Mouse (Mus musculus): ENCODE measurements at regions not wholly inside any gene's neighbourhood (a gene's known extent, or its start where the extent isn't known, plus 50 kb on each side); places are given as distances from the start of the nearest gene placed in this dataset.

DNA sequence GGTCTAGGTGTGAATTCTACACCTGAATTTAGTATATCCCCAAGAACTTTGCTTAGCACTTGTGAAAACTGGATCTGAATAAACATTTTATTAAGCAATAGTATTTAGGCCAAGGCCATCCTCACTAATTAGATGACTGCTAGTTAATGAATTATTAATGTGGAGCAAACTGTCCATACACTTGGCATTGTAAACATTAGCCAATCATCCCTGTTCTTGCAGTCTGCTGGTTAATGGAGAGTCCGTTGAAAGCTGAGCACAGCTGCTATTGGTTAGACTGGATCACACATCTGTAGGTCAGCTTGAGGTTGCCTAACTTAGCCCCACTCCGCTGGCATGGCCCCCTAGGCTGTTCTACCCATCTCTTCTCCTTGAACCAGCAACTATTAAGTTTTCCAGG is 826.2 kb upstream of the 4930452B06Rik start:
- no peak overlapping the region for H3K4me3 ChIP-seq
- H3K4me2 ChIP-seq (replicated peaks) = no peak overlapping the region
- no peaks in the 10 kb centered on the region for H3K27me3 ChIP-seq
- no peaks in the 10 kb centered on the region for H3K4me1 ChIP-seq
- H3K9me3 ChIP-seq = no peaks in the 10 kb centered on the region
- ATAC-seq (ENCODE audit: low FRiP score, low read depth) = no peak
- 78% methylated on average over 2 of the region's 2 CpGs for WGBS
- H3K36me3 ChIP-seq = no peaks in the 10 kb centered on the region
- H3K27ac ChIP-seq (replicated peaks) = no peak overlapping the region
- no peak overlapping the region for H3K9ac ChIP-seq (replicated peaks)

DNA sequence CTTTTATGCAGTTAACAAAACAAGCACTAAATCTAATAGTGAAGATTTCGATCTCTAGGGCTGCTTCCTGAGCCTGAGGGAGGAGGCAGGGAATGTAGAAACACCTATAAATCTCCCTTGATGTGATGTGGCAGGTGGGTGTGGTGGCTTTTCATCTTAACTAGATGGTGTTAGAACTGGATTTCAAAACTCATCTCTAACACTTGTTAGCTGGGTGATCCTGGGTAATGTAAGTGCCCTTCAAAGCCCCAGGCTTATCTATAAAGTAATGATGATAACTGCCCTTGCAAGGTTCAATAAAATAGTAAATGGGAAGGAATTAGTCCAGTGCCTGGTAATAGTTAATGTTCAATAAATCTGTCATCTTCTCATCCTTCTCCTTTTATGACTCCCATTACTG is 822.5 kb upstream of the 4930452B06Rik start:
- no peak overlapping the region for H3K4me3 ChIP-seq
- H3K4me1 ChIP-seq = no peaks in the 10 kb centered on the region
- no peak overlapping the region for H3K9ac ChIP-seq (replicated peaks)
- ATAC-seq (ENCODE audit: low FRiP score, low read depth) = no peak
- no peak overlapping the region for H3K4me2 ChIP-seq (replicated peaks)
- H3K27me3 ChIP-seq = no peaks in the 10 kb centered on the region
- 66% methylated on average over 1 of the region's 1 CpGs for WGBS
- H3K27ac ChIP-seq (replicated peaks) = no peak overlapping the region
- H3K9me3 ChIP-seq = no peaks in the 10 kb centered on the region
- H3K36me3 ChIP-seq = no peaks in the 10 kb centered on the region

DNA sequence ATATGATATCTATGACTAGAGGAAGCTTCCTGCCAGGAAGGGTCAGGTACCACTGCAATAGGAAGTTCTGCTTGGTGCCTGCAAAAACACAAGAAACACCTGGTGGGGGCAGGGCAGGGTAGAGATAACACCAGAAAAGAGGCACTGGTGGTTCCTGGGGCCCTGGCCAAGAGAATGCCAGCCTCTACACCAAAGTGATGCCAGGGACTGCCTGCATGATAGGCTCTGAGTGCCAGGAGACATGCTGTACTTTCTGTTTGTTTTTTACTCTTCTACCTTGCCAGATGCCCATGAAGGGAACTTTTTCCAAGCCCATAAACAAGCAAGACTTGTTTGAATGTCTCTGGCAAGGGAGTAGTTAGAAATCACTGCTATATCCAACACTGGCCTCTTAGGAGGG is 812.9 kb upstream of the 4930452B06Rik start:
- no peaks in the 10 kb centered on the region for H3K36me3 ChIP-seq
- H3K4me2 ChIP-seq (replicated peaks) = no peak overlapping the region
- no peaks in the 10 kb centered on the region for H3K9me3 ChIP-seq
- H3K4me1 ChIP-seq = no peaks in the 10 kb centered on the region
- H3K9ac ChIP-seq (replicated peaks) = no peak overlapping the region
- no peak for ATAC-seq (ENCODE audit: low FRiP score, low read depth)
- no peaks in the 10 kb centered on the region for H3K27me3 ChIP-seq
- H3K4me3 ChIP-seq = no peak overlapping the region
- H3K27ac ChIP-seq (replicated peaks) = no peak overlapping the region

DNA sequence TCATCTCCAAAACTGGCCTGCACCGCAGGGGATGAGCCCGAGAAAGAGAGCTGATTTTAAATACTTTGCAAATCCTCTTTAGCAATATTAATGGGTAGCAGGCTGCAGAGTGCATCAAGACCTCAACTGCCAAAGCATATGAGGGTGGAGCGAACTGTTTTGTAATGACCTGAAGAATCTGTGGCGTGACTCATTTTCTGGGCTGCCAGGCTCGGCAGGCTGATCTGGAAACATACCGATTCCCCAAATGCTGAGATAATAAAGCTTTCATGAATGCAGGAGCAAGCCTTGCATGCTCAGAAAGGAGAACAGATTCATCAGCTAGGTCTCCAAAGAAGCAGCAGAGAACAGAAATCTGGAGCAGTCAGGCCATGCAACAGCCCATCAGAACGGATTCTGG is 809.1 kb upstream of the 4930452B06Rik start:
- WGBS = 68% methylated on average over 7 of the region's 7 CpGs
- Histone ChIP-seq H3K27me3 (no peaks in the 10 kb centered on the region), H3K4me3 (no peak overlapping the region), H3K27ac (replicated peaks) (no peak overlapping the region), H3K9me3 (no peaks in the 10 kb centered on the region), H3K4me2 (replicated peaks) (no peak overlapping the region), H3K36me3 (no peaks in the 10 kb centered on the region), H3K4me1 (no peaks in the 10 kb centered on the region), H3K9ac (replicated peaks) (no peak overlapping the region)
- ATAC-seq (ENCODE audit: low FRiP score, low read depth) = no peak

DNA sequence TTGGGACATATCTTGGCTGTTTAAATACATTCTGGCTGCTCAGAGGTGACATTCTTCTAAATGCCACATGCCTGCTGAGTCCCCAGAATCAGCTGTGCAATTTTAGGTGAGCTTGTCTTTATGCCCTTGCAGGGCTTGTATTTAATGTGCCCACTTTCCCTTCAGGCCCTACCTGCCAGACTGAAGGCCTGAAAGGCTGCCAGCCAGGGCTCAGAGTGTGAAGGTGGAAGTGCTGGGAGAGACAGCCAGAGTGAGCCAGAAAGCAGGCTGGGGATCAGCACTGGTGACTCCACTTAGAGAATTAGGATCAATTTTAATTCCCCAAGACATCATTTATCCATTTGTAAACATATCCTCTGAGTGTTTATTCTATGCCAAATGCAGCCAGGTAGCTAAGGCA is 803.6 kb upstream of the 4930452B06Rik start:
- Histone ChIP-seq H3K36me3 (no peaks in the 10 kb centered on the region), H3K9me3 (no peaks in the 10 kb centered on the region), H3K4me3 (no peak overlapping the region), H3K27ac (replicated peaks) (no peak overlapping the region), H3K27me3 (no peaks in the 10 kb centered on the region), H3K9ac (replicated peaks) (no peak overlapping the region), H3K4me2 (replicated peaks) (no peak overlapping the region), H3K4me1 (no peaks in the 10 kb centered on the region)
- ATAC-seq (ENCODE audit: low FRiP score, low read depth) = no peak

DNA sequence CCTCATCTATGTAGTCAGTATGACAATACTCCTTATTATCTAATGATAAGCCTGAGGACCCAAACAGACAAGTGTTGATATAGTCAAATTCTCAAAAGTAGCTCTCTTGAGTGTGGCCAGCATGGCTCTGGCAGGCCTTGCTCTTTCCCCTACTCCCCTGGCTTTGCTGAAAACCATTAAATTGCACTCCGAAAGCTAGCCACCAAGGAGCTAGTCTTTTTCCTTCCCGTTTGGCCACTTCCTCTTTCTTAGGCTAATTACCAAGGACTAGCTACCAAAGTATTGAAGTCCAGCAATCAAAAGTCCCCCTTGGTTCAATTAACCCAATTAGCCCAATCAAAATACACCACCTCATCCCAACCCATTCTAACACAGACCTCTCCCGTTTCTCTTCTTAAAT is 802.6 kb upstream of the 4930452B06Rik start:
- Histone ChIP-seq H3K36me3 (no peaks in the 10 kb centered on the region), H3K4me3 (no peak overlapping the region), H3K4me1 (no peaks in the 10 kb centered on the region), H3K27ac (replicated peaks) (no peak overlapping the region), H3K9me3 (no peaks in the 10 kb centered on the region), H3K9ac (replicated peaks) (no peak overlapping the region), H3K27me3 (no peaks in the 10 kb centered on the region), H3K4me2 (replicated peaks) (no peak overlapping the region)
- 74% methylated on average over 3 of the region's 3 CpGs for WGBS
- ATAC-seq (ENCODE audit: low FRiP score, low read depth) = no peak

DNA sequence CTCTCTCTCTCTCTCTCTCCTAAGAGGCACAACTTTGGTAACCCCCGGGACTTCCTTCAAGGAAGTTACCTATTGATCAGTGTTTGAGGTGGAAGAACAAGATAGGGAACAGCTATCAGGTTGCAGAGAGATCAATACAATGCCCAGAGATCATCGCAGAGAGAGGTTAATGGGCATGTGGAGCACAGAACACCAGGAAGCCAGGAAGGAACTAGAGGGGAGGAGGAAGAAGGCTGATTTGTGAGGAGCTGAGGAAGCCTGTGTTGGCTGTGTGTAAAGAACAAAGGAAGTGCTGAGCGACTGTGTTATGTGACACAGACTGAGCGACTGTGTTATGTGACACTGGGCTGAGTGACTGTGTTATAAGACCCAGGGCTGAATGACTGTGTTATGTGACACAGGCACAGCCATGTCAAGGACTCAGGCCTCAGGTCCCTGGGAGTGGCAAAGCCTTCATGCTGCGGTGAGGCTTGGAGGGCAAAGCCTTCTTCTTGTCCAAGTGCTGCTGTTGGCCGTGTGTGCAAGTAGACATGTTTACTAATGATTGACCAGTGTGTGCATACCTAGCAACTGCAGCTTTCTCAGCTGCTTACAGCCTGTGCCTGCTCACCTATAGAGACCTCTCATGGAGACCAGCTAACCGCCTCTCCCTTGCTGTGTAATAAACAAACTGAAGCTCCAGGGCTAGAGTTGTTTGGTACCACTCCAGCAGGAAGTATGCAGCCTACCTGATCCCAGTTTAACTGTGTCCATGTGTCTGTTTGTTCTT is 801.8 kb upstream of the 4930452B06Rik start:
- no peak for ATAC-seq (ENCODE audit: low FRiP score, low read depth)
- Histone ChIP-seq H3K9me3 (no peaks in the 10 kb centered on the region), H3K4me3 (no peak overlapping the region), H3K27me3 (no peaks in the 10 kb centered on the region), H3K36me3 (no peaks in the 10 kb centered on the region), H3K4me2 (replicated peaks) (no peak overlapping the region), H3K4me1 (no peaks in the 10 kb centered on the region), H3K9ac (replicated peaks) (no peak overlapping the region), H3K27ac (replicated peaks) (no peak overlapping the region)
- WGBS = 74% methylated on average over 7 of the region's 7 CpGs

DNA sequence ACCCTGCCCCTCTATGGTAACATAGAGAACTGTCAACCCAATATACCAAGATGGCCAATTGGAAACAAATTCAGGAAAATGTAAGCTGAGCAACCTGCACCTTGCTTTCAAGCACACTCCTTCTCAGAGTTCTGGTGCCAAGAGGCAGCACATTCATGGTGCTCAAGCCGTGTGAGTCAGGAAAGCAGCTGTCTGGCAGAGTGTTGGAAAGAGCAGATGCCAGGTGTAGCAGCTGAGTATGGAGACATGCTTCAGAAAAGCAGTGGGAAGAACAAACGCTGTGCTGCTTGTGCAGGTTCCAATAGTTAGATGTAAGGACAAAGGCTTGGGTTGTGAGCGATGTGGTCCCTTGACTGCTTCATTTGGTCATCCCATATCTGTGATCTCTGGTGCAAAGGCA is 794.0 kb upstream of the 4930452B06Rik start:
- H3K9ac ChIP-seq (replicated peaks) = no peak overlapping the region
- no peak overlapping the region for H3K27ac ChIP-seq (replicated peaks)
- no peaks in the 10 kb centered on the region for H3K4me1 ChIP-seq
- no peak overlapping the region for H3K4me2 ChIP-seq (replicated peaks)
- H3K27me3 ChIP-seq = no peaks in the 10 kb centered on the region
- 95% methylated on average over 3 of the region's 3 CpGs for WGBS
- H3K36me3 ChIP-seq = no peaks in the 10 kb centered on the region
- no peaks in the 10 kb centered on the region for H3K9me3 ChIP-seq
- no peak overlapping the region for H3K4me3 ChIP-seq
- ATAC-seq (ENCODE audit: low FRiP score, low read depth) = no peak

DNA sequence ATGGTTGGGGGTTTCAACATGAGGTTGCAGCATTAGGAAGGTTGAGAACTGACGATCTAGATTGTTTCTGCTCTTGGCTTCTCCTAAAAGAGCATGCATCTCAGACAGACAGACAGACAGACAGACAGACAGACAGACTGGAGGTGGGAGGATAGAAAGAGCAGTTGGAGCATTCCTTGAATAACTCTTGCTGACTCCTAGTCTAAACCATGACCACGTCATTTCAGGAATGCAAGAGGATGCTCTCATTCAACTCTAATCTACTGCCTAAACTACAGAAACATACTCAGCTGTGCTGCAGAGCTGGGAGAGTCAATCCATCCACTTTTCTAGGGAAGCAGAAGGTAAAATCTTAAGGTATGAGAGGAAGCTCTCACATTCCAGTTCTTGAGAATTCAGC is 792.8 kb upstream of the 4930452B06Rik start:
- no peak overlapping the region for H3K4me3 ChIP-seq
- H3K9me3 ChIP-seq = no peaks in the 10 kb centered on the region
- WGBS = 79% methylated on average over 2 of the region's 2 CpGs
- no peaks in the 10 kb centered on the region for H3K36me3 ChIP-seq
- H3K4me2 ChIP-seq (replicated peaks) = no peak overlapping the region
- no peak overlapping the region for H3K27ac ChIP-seq (replicated peaks)
- ATAC-seq (ENCODE audit: low FRiP score, low read depth) = no peak
- H3K4me1 ChIP-seq = no peaks in the 10 kb centered on the region
- H3K27me3 ChIP-seq = no peaks in the 10 kb centered on the region
- no peak overlapping the region for H3K9ac ChIP-seq (replicated peaks)

DNA sequence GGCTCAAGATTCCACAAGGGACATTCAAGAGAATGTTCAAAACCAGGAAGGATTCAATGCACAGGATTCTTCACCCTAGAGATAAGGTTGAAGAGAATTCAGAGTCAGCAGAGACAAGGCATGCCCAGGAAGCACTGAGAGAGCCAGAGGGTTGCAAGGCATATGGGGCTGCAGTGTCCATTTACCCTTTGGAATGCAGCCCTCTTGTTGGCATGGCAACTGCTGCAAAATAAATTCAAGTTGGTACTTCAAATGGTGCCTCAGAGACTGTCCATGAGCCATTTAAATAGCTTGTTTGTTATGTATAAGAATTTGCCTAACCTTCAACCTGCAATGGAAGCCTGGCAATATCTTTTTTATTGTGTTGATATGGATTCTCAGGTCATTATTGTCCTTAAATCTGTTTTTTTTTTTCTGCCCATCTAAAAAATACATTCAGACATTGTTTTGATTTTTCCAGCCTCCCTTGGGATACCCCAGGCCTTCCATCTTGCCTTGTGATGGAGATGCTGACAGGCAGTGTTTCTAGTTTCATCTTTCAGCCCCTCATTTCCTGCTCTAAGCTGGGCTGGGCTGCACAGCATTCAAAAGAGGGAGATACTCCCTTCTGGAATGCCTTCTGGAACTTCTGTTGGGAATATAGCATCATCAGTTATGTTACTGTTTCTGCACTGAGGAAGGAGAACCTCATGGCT is 791.9 kb upstream of the 4930452B06Rik start:
- Histone ChIP-seq H3K9ac (replicated peaks) (no peak overlapping the region), H3K27me3 (no peaks in the 10 kb centered on the region), H3K9me3 (no peaks in the 10 kb centered on the region), H3K36me3 (no peaks in the 10 kb centered on the region), H3K4me1 (no peaks in the 10 kb centered on the region), H3K27ac (replicated peaks) (no peak overlapping the region), H3K4me2 (replicated peaks) (no peak overlapping the region), H3K4me3 (no peak overlapping the region)
- no peak for ATAC-seq (ENCODE audit: low FRiP score, low read depth)

DNA sequence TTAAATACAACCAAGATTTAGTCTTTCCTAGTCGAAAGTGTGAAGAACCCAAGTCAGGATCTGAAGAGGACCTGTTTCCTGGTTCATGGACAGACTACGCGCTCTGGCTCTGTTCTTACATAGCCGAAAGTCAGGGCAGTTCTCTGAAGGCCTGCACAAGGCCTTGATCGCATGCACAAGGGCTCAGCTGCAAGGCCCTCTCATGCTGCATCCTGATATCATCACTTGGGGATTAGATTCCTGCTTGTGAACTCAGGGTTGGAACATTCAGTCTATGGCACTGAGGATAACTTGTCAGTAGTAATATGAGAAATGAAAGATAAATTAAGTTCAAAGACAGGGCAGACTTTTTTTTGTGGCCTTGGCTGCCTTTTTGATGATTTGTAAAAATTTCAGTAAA is 789.9 kb upstream of the 4930452B06Rik start:
- no peaks in the 10 kb centered on the region for H3K4me1 ChIP-seq
- H3K27me3 ChIP-seq = no peaks in the 10 kb centered on the region
- no peak for ATAC-seq (ENCODE audit: low FRiP score, low read depth)
- no peak overlapping the region for H3K4me2 ChIP-seq (replicated peaks)
- WGBS = 91% methylated on average over 5 of the region's 5 CpGs
- H3K27ac ChIP-seq (replicated peaks) = no peak overlapping the region
- no peak overlapping the region for H3K9ac ChIP-seq (replicated peaks)
- H3K9me3 ChIP-seq = no peaks in the 10 kb centered on the region
- H3K4me3 ChIP-seq = no peak overlapping the region
- H3K36me3 ChIP-seq = no peaks in the 10 kb centered on the region

DNA sequence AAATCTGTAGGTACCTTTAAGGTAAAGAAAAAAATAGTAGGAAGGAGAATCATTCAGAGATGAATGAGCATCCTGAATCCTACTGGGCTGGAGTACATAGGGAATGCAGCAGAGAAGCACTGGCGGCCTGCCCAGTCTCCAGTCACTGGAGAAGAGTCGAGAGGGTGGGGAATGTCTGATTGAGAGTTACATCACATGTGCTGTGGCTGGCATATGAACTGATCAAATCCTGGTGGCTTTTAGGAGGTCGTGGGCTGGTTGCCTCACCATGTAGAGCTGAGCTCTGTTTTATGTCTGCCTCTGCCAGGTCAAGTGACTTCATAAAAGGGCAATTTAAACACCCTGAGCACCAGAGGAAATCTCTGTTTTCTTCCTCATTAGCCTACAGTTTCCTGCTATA is 783.9 kb upstream of the 4930452B06Rik start:
- WGBS = 71% methylated on average over 3 of the region's 3 CpGs
- Histone ChIP-seq H3K27ac (replicated peaks) (no peak overlapping the region), H3K4me1 (no peaks in the 10 kb centered on the region), H3K36me3 (no peaks in the 10 kb centered on the region), H3K9me3 (no peaks in the 10 kb centered on the region; the same call in 1 of the 2 replicates), H3K4me3 (no peak overlapping the region), H3K27me3 (no peaks in the 10 kb centered on the region), H3K9ac (replicated peaks) (no peak overlapping the region), H3K4me2 (replicated peaks) (no peak overlapping the region)
- ATAC-seq (ENCODE audit: low FRiP score, low read depth) = no peak

DNA sequence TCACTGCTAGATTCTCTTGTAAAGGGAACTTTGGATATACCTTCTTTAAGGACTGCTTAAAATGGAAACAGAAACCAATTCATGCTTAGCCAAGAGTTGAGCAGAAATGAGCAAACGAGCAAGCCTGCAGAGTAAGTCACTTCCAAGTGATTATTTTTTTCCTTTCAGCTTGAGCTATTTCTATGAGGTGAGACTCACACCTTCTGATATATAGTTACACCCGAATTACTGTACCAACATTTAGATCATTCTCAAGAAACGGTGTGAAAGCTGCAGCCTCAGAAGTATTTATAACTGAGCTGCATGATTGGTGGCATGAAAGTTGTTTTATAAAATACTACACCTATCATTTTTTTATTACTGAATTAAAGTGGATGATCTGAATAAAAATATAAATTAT is 771.9 kb upstream of the 4930452B06Rik start:
- ATAC-seq (ENCODE audit: low FRiP score, low read depth) = no peak
- no peak overlapping the region for H3K4me3 ChIP-seq
- no peaks in the 10 kb centered on the region for H3K36me3 ChIP-seq

More for the DNA sequence above, 771.9 kb upstream of the 4930452B06Rik start:
- Histone ChIP-seq H3K4me2 (replicated peaks) (no peak overlapping the region), H3K4me1 (no peaks in the 10 kb centered on the region), H3K9ac (replicated peaks) (no peak overlapping the region), H3K27ac (replicated peaks) (no peak overlapping the region), H3K27me3 (no peaks in the 10 kb centered on the region), H3K9me3 (no peaks in the 10 kb centered on the region)
- 83% methylated on average over 3 of the region's 3 CpGs for WGBS
